Mouse (Mus musculus): ENCODE data around the gene Rap2b. TPM values are rescaled to one million over a fixed set of nuclear protein-coding genes. Genes with fewer than 3 reads are reported as not detected.

The Rap2b gene
- 5.1 and 8.4 TPM in 2 replicates for polyA plus RNA-seq (2012; rRNA removed; ENCODE audit: low replicate concordance)

DNA sequence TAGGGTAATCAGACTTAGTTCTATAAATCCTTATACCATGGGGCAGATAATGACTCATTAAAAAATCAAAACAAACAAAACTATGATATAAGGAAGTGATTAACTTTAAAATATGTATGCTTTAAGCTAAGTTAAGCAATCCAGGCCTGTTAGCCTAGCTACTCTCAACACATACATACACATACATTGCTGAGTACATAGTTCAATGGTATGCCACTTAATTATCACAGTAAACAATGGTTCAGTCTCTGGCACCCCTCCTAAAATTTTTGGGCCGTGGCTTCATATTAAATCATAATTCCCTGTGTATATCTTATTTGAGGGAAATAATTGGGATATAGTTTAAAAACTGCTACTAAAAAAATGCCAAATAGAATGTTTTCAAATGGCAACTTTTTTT lies at the start of gene Rap2b:
TSS of gene Rap2b (plus strand) at position 301 of the 400 bp plus-strand sequence.

DNA sequence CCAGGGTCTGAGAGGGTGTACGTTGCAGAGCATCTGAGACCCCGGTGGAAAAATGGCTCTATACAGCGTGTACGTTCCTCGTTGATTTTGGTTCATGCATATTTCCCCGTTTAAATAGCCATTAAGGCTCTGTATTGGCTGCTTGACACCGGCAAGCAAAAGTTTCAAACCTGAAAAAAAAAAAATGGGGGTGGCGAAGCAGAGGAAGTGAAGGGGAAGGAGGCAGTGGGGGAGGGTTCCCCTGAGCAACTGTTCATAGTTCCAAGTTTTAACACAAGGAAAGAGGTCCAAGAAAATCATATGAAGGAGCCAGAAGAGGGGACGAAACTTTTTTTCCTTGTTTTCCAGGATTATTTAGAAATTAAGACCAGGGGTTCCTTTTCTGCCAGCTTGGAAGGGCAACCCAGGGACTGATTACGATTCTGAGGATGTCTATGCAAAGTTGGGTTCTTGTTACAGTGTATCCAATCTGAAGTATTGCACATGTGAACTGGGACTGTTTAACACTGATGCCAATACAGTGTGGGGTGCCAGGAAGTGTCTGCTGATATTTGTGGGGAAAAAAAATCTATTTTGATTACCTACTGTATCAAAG lies 4.4 kb downstream of the Rap2b start, which contains the start of gene B430305J03Rik:
TSS of gene B430305J03Rik (minus strand) at position 173 of the 595 bp plus-strand sequence.

Other genes with a start within 250 kb of the Rap2b start
- 0.21 and 0.53 TPM in 2 replicates for gene B430305J03Rik, start 4.3 kb downstream of the Rap2b start, polyA plus RNA-seq (2012; rRNA removed; ENCODE audit: low replicate concordance)